ENCODE assay signal across 16 mouse cellular contexts in genomic region chr10:62138040-62138439, GRCm38 (mm10). TPM values are rescaled to one million over a fixed set of nuclear protein-coding genes. Genes with fewer than 3 reads are reported as not detected.
A peak's percentile ranks its signal among the peaks of the same experiment; 100 is the strongest.
DNase-seq lines count a peak whose midpoint lies in the region; ATAC-seq and TF ChIP-seq lines count a peak whose summit lies in the region.
"Had no signal": no experiment of that assay in that cellular context is flagged by ENCODE, and none has a peak within 500 bp of the region (broad histone marks: within the 10 kb centered on the region; RNA-seq: fewer than 3 reads in every experiment).

No protein-coding gene starts in this region.

- peaks cover 46% of the 10 kb centered on the region for H3K27me3 ChIP-seq in lung, embryonic 14.5 days (ENCODE audit: insufficient read depth, low read length)
- peaks cover 45% of the 10 kb centered on the region for H3K27me3 ChIP-seq in limb, embryonic 14.5 days (ENCODE audit: control insufficient read depth, insufficient read depth, low read length)

- WGBS in lung, embryonic 14.5 days, result 12% methylated on average over 3 of the region's 3 CpGs
- WGBS in limb, embryonic 14.5 days, result 15% methylated on average over 3 of the region's 3 CpGs

- H3K4me3 ChIP-seq in lung, embryonic 14.5 days (ENCODE audit: low read depth, low read length), result no peak overlapping the region
- H3K4me3 ChIP-seq in limb, embryonic 14.5 days (replicated peaks; ENCODE audit: low read length), result no peak overlapping the region
- H3K4me3 ChIP-seq: liver, embryonic 15.5 days had no signal

- no peak overlapping the region for H3K9ac ChIP-seq in lung, embryonic 14.5 days
- H3K9ac ChIP-seq in limb, embryonic 14.5 days (ENCODE audit: low read depth, low read length, severe bottlenecking), result no peak overlapping the region
- H3K9ac ChIP-seq: liver, embryonic 15.5 days had no signal

- TF ChIP-seq POLR2A in limb, embryonic 14.5 days (IDR thresholded peaks at IDR 0.05; ENCODE audit: borderline replicate concordance, extremely low read depth, insufficient read depth, insufficient read length), result no peak

- no peak for ATAC-seq in lung, embryonic 14.5 days (ENCODE audit: insufficient read depth)
- no peak for ATAC-seq in limb, embryonic 14.5 days (ENCODE audit: low FRiP score, low read depth)
- ATAC-seq: Patski had no signal

- no peak overlapping the region for H3K27ac ChIP-seq in lung, embryonic 14.5 days (ENCODE audit: low read depth)
- H3K27ac ChIP-seq in limb, embryonic 14.5 days (replicated peaks; ENCODE audit: low read depth, low read length), result no peak overlapping the region
- H3K27ac ChIP-seq: liver, embryonic 15.5 days had no signal

- H3K36me3 ChIP-seq in lung, embryonic 14.5 days (ENCODE audit: insufficient read depth), result no peaks in the 10 kb centered on the region
- H3K36me3 ChIP-seq in limb, embryonic 14.5 days (ENCODE audit: control insufficient read depth, insufficient read depth, low read length), result no peaks in the 10 kb centered on the region
- H3K36me3 ChIP-seq: liver, embryonic 15.5 days had no signal

- no peak overlapping the region for H3K4me2 ChIP-seq in lung, embryonic 14.5 days
- no peak overlapping the region for H3K4me2 ChIP-seq in limb, embryonic 14.5 days (replicated peaks; ENCODE audit: low read depth, low read length, severe bottlenecking)
- H3K4me2 ChIP-seq: liver, embryonic 15.5 days had no signal

- TF ChIP-seq CTCF in lung, embryonic 14.5 days (IDR thresholded peaks at IDR 0.05; ENCODE audit: low read depth), result no peak

- H3K9me3 ChIP-seq in lung, embryonic 14.5 days (ENCODE audit: low read depth, low read length), result no peaks in the 10 kb centered on the region
- no peaks in the 10 kb centered on the region for H3K9me3 ChIP-seq in limb, embryonic 14.5 days (ENCODE audit: control insufficient read depth, low read length)
- H3K9me3 ChIP-seq: liver, embryonic 15.5 days had no signal

- peak; percentile 55 for DNase-seq in adrenal gland, postnatal 14 days
- no peak for DNase-seq in adrenal gland, postnatal 4 days (ENCODE audit: low spot score in 2 of 2)
- DNase-seq in lung, embryonic 14.5 days, result peak; percentile 85
- DNase-seq in lung, postnatal 14 days, result no peak
- peak; percentile 84 for DNase-seq in ZHBTc4 (ENCODE audit: low read depth, low spot score)
- DNase-seq in limb, embryonic 14.5 days (ENCODE audit: low spot score), result peak; percentile 82
- DNase-seq in cerebellum, postnatal 14 days, result no peak
- DNase-seq in cerebellum, adult 9-11 months, result no peak
- DNase-seq: cerebellum, postnatal 36 days; gastrocnemius, postnatal 25 days had no signal

- H3K4me1 ChIP-seq in lung, embryonic 14.5 days (ENCODE audit: insufficient read depth), result no peaks in the 10 kb centered on the region
- H3K4me1 ChIP-seq in limb, embryonic 14.5 days (ENCODE audit: control insufficient read depth, insufficient read depth, low read length), result no peaks in the 10 kb centered on the region
- H3K4me1 ChIP-seq: liver, embryonic 15.5 days had no signal

RNA-seq across cellular contexts. Expression of gene Neurog3, which starts 5.2 kb away (rescaled TPM):
- total RNA-seq in adrenal gland, postnatal 14 days (2021), result not detected in 2 replicates
- not detected for total RNA-seq in adrenal gland, postnatal 4 days (2021)
- polyA plus RNA-seq in lung, embryonic 14.5 days (2014; fragmentation: Nextera tagmentation; extraction: Ambion mirVana), result not detected in 2 replicates
- polyA plus RNA-seq in limb, embryonic 14.5 days (2012; rRNA removed), result not detected in 2 replicates
- polyA plus RNA-seq in limb, embryonic 14.5 days (2014; fragmentation: Nextera tagmentation; extraction: Ambion mirVana), result not detected in 2 replicates
- total RNA-seq: gastrocnemius, postnatal 25 days; hematopoietic stem cell, adult 5-6 weeks; megakaryocyte-erythroid progenitor cell, adult 5-6 weeks had no signal
- polyA plus RNA-seq: C2C12; kidney, embryonic 16.5 days; liver, embryonic 15.5 days; Patski had no signal

RNA-seq across cellular contexts. Expression of gene Fam241b, which starts 5.7 kb away (rescaled TPM):
- total RNA-seq in adrenal gland, postnatal 14 days (2021), result 2.4 and 2.9 TPM in 2 replicates
- 1 to 10 TPM; 5.2 to 6.0 TPM for total RNA-seq in adrenal gland, postnatal 4 days (2021)
- polyA plus RNA-seq in lung, embryonic 14.5 days (2014; fragmentation: Nextera tagmentation; extraction: Ambion mirVana), result 2.4 and 2.6 TPM in 2 replicates
- polyA plus RNA-seq in limb, embryonic 14.5 days (2012; rRNA removed), result 8.4 and 8.5 TPM in 2 replicates
- 5.0 and 5.4 TPM in 2 replicates for polyA plus RNA-seq in limb, embryonic 14.5 days (2014; fragmentation: Nextera tagmentation; extraction: Ambion mirVana)

Comparison
In these comparisons a context has a peak if more than half of its experiments do, and no peak if none do; other contexts are left out.
1. DNase-seq: peak in adrenal gland, postnatal 14 days (single experiment), lung, embryonic 14.5 days (single experiment), ZHBTc4 (single experiment) and limb, embryonic 14.5 days (single experiment); none in adrenal gland, postnatal 4 days (0 of 2), lung, postnatal 14 days (single experiment), cerebellum, postnatal 14 days (0 of 2) and cerebellum, adult 9-11 months (single experiment).